Mouse (Mus musculus) MEL (cell line): ENCODE data around the gene Lmnb2. TPM values are rescaled to one million over a fixed set of nuclear protein-coding genes. Genes with fewer than 3 reads are reported as not detected.

Experiments used
- DNase-seq: peaks from one replicate; pipeline ENCODE4 v3.0.0; 2011; ENCODE audit warnings: low read depth, low spot score
- H3K27ac ChIP-seq: 2 replicates; pipeline ENCODE4 v1.5.1; 2012; ENCODE audit warnings: low read depth, mild to moderate bottlenecking, control low read depth, low read length, moderate library complexity; ENCODE audit not compliant: control insufficient read depth
- H3K27me3 ChIP-seq, 2 experiments: fragments of 150-350 bp in 1 of 2; sonication (generic) in 1 of 2; 2 replicates each; pipeline ENCODE4 v1.6.1; 2012; ENCODE audit warnings: low read length in 2 of 2, mild to moderate bottlenecking in 2 of 2, improper control_type of control experiment in 1 of 2, moderate library complexity in 1 of 2; ENCODE audit not compliant: insufficient read depth in 2 of 2, control insufficient read depth in 1 of 2
- H3K36me3 ChIP-seq, 2 experiments: 2 replicates each; pipeline ENCODE4 v1.6.1; 2012 to 2014; ENCODE audit warnings: low read length in 2 of 2, improper control_type of control experiment in 1 of 2, inconsistent platforms in 1 of 2, mild to moderate bottlenecking in 1 of 2; ENCODE audit not compliant: insufficient read depth in 2 of 2, control insufficient read depth in 1 of 2
- H3K4me1 ChIP-seq, 2 experiments: fragments of 150-350 bp in 1 of 2; sonication (generic) in 1 of 2; 2 replicates each; pipeline ENCODE4 v1.6.1; 2012; ENCODE audit warnings: low read length in 2 of 2, improper control_type of control experiment in 1 of 2, mild to moderate bottlenecking in 1 of 2; ENCODE audit not compliant: insufficient read depth in 2 of 2, control insufficient read depth in 1 of 2
- H3K4me3 ChIP-seq, 2 experiments: fragments of 150-350 bp in 1 of 2; sonication (generic) in 1 of 2; 2 replicates each; pipeline ENCODE4 v1.5.1; 2012; ENCODE audit warnings: low read depth in 2 of 2, low read length in 2 of 2, mild to moderate bottlenecking in 2 of 2, moderate library complexity in 2 of 2, control low read depth in 1 of 2, improper control_type of control experiment in 1 of 2; ENCODE audit not compliant: control insufficient read depth in 1 of 2, insufficient read depth in 1 of 2
- H3K79me2 ChIP-seq: 2 replicates; pipeline ENCODE4 v1.6.1; 2012; ENCODE audit warnings: mild to moderate bottlenecking, low read length, moderate library complexity; ENCODE audit not compliant: control insufficient read depth, poor library complexity, insufficient read depth
- H3K9ac ChIP-seq: 2 replicates; pipeline ENCODE4 v1.6.1; 2012; ENCODE audit warnings: low read depth, mild to moderate bottlenecking, control low read depth, low read length, moderate library complexity; ENCODE audit not compliant: control insufficient read depth, poor library complexity, severe bottlenecking
- H3K9me3 ChIP-seq: fragments of 150-350 bp; sonication (generic); replicated peaks from 2 replicates; pipeline ENCODE4 v1.6.1; 2012; ENCODE audit warnings: mild to moderate bottlenecking, low read length, improper control_type of control experiment, moderate library complexity; ENCODE audit not compliant: insufficient read depth
- BHLHE40 ChIP-seq: IDR thresholded peaks from 2 replicates; pipeline ENCODE4 v1.6.1; 2012; ENCODE audit warnings: low read depth, mild to moderate bottlenecking, inconsistent platforms, low read length, improper control_type of control experiment, borderline replicate concordance
- CHD2 ChIP-seq: IDR thresholded peaks from 2 replicates; pipeline ENCODE4 v1.6.1; 2011; ENCODE audit warnings: low read length, improper control_type of control experiment
- CTCF ChIP-seq, 3 experiments: IDR thresholded peaks in 2 of 3; conservative IDR thresholded peaks in 1 of 3; 2 replicates each; pipeline ENCODE4 v1.5.1; 2011 to 2012; ENCODE audit warnings: low read length in 3 of 3, low read depth in 2 of 3, mild to moderate bottlenecking in 2 of 3, improper control_type of control experiment in 1 of 3, inconsistent platforms in 1 of 3, mixed read lengths in 1 of 3, moderate library complexity in 1 of 3; ENCODE audit not compliant: control insufficient read depth in 1 of 3, insufficient read depth in 1 of 3, poor library complexity in 1 of 3, severe bottlenecking in 1 of 3
- E2F4 ChIP-seq: IDR thresholded peaks from 2 replicates; pipeline ENCODE4 v1.6.1; 2011; ENCODE audit warnings: low read depth, low read length, improper control_type of control experiment, borderline replicate concordance
- EP300 ChIP-seq, 2 experiments: IDR thresholded peaks; 2 replicates each; pipeline ENCODE4 v1.6.1; 2011; ENCODE audit warnings: improper control_type of control experiment in 2 of 2, low read length in 2 of 2, low read depth in 1 of 2, mild to moderate bottlenecking in 1 of 2
- GABPA ChIP-seq: IDR thresholded peaks from 2 replicates; pipeline ENCODE4 v1.6.1; 2012; ENCODE audit warnings: low read depth, mild to moderate bottlenecking, inconsistent platforms, low read length, improper control_type of control experiment, moderate library complexity
- GATA1 ChIP-seq: IDR thresholded peaks from 2 replicates; pipeline ENCODE4 v1.6.1; 2011; ENCODE audit warnings: low read depth, low read length, improper control_type of control experiment
- HCFC1 ChIP-seq: IDR thresholded peaks from 2 replicates; pipeline ENCODE4 v1.6.1; 2012; ENCODE audit warnings: low read depth, mild to moderate bottlenecking, inconsistent platforms, low read length, improper control_type of control experiment, moderate library complexity
- JUND ChIP-seq: IDR thresholded peaks from 2 replicates; pipeline ENCODE4 v1.6.1; 2011; ENCODE audit warnings: low read depth, mild to moderate bottlenecking, improper control_type of control experiment, low read length
- KAT2A ChIP-seq: conservative IDR thresholded peaks from 2 replicates; pipeline ENCODE4 v1.6.1; 2012; ENCODE audit warnings: low read depth, low read length, improper control_type of control experiment, inconsistent platforms
- MAX ChIP-seq: IDR thresholded peaks from 2 replicates; pipeline ENCODE4 v1.6.1; 2011; ENCODE audit warnings: low read length, improper control_type of control experiment
- MAZ ChIP-seq: IDR thresholded peaks from 2 replicates; pipeline ENCODE4 v1.6.1; 2012; ENCODE audit warnings: low read depth, mild to moderate bottlenecking, inconsistent platforms, low read length, improper control_type of control experiment
- MEF2A ChIP-seq: IDR thresholded peaks from 2 replicates; pipeline ENCODE4 v1.6.1; 2014; ENCODE audit warnings: low read depth, mild to moderate bottlenecking, inconsistent platforms, low read length, improper control_type of control experiment; ENCODE audit not compliant: poor library complexity, insufficient replicate concordance, severe bottlenecking; ENCODE audit errors: extremely low read depth
- MYB ChIP-seq: IDR thresholded peaks from 2 replicates; pipeline ENCODE4 v1.6.1; 2011; ENCODE audit warnings: mild to moderate bottlenecking, low read depth, low read length, improper control_type of control experiment
- MYC ChIP-seq: IDR thresholded peaks from 2 replicates; pipeline ENCODE4 v1.6.1; 2011; ENCODE audit warnings: low read depth, mild to moderate bottlenecking, low read length, improper control_type of control experiment, moderate library complexity
- NELFE ChIP-seq: IDR thresholded peaks from 2 replicates; pipeline ENCODE4 v1.6.1; 2011; ENCODE audit warnings: low read depth, low read length, improper control_type of control experiment
- NRF1 ChIP-seq: IDR thresholded peaks from 2 replicates; pipeline ENCODE4 v1.6.1; 2014; ENCODE audit warnings: low read depth, mild to moderate bottlenecking, inconsistent platforms, low read length, improper control_type of control experiment, moderate library complexity; ENCODE audit not compliant: poor library complexity, insufficient read depth, severe bottlenecking
- POLR2AphosphoS5 ChIP-seq: IDR thresholded peaks from 2 replicates; pipeline ENCODE4 v1.6.1; 2012; ENCODE audit warnings: low read depth, borderline replicate concordance, mild to moderate bottlenecking, inconsistent platforms, low read length, moderate library complexity, mixed read lengths
- RAD21 ChIP-seq: IDR thresholded peaks from 2 replicates; pipeline ENCODE4 v1.6.1; 2011; ENCODE audit warnings: mild to moderate bottlenecking, low read depth, low read length, improper control_type of control experiment
- RCOR1 ChIP-seq: IDR thresholded peaks from 2 replicates; pipeline ENCODE4 v1.6.1; 2012; ENCODE audit warnings: low read depth, mild to moderate bottlenecking, inconsistent platforms, low read length, improper control_type of control experiment
- SIN3A ChIP-seq: IDR thresholded peaks from 2 replicates; pipeline ENCODE4 v1.6.1; 2012; ENCODE audit warnings: low read length, improper control_type of control experiment, inconsistent platforms
- SMC3 ChIP-seq: IDR thresholded peaks from 2 replicates; pipeline ENCODE4 v1.6.1; 2011; ENCODE audit warnings: low read depth, low read length, improper control_type of control experiment
- TAL1 ChIP-seq: IDR thresholded peaks from 2 replicates; pipeline ENCODE4 v1.6.1; 2012; ENCODE audit warnings: mild to moderate bottlenecking, inconsistent platforms, low read length, moderate library complexity, mixed read lengths
- USF1 ChIP-seq: IDR thresholded peaks from 2 replicates; pipeline ENCODE4 v1.6.1; 2014; ENCODE audit warnings: low read depth, mild to moderate bottlenecking, inconsistent platforms, low read length, improper control_type of control experiment, moderate library complexity
- USF2 ChIP-seq, 2 experiments: IDR thresholded peaks; 2 replicates each; pipeline ENCODE4 v1.6.1; 2011 to 2012; ENCODE audit warnings: improper control_type of control experiment in 2 of 2, low read length in 2 of 2, borderline replicate concordance in 1 of 2, inconsistent platforms in 1 of 2, low read depth in 1 of 2, mild to moderate bottlenecking in 1 of 2; ENCODE audit not compliant: insufficient read depth in 1 of 2
- ZKSCAN1 ChIP-seq: IDR thresholded peaks from 2 replicates; pipeline ENCODE4 v1.6.1; 2012; ENCODE audit warnings: low read depth, mild to moderate bottlenecking, inconsistent platforms, low read length, improper control_type of control experiment, moderate library complexity
- ZMIZ1 ChIP-seq: IDR thresholded peaks from 2 replicates; pipeline ENCODE4 v1.6.1; 2012; ENCODE audit warnings: low read depth, mild to moderate bottlenecking, inconsistent platforms, low read length, improper control_type of control experiment, moderate library complexity
- polyA plus RNA-seq, 2 experiments: library from polyadenylated mRNA; stranded (reverse) in 1 of 2; unstranded in 1 of 2; fragments of >175 nt in 1 of 2; fragments of >200 nt in 1 of 2; gene quantifications; 2 replicates each; pipeline versions ENCODE4 v1.2.1 to v1.2.4; 2012; ENCODE audit warnings: low replicate concordance in 2 of 2, low read depth in 1 of 2; ENCODE audit not compliant: insufficient read length in 2 of 2, insufficient read depth in 1 of 2, missing spikeins in 1 of 2
- total RNA-seq: library from RNA; depleted of rRNA; stranded (reverse); fragments of 300-350 nt; gene quantifications from 2 replicates; pipeline ENCODE4 v1.2.3, GENCODE M21; 2012

Lmnb2 gene
- total and polyA plus RNA-seq, 3 experiments: 29.9 to 32.8 TPM; not detected in 1

DNA sequence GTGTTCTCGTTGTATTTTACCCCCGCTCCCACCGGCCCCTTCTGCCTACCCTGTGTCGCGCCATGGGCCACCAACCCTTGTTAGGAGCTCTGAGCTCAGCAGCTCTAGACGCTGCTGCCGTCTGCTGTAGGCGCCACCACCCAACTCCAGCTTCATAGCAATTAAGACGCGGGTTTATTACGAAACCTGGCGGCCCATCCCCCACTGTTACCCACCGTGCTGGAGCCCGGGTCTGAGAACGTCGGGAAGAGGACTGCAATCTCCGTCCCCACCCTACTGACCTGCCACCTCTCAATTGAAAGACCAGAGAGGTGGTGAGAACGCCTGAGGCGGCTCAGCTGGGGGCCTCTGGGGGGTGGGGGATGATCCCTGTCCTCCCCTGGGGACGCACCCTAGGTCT is 14.2 kb upstream of the Lmnb2 start (continued):
- TF ChIP-seq E2F4: no peak
- no peak for TF ChIP-seq NRF1
- no peak for TF ChIP-seq ZKSCAN1
- no peak for TF ChIP-seq MEF2A
- no peak; the same call in 1 of the 2 replicates for TF ChIP-seq KAT2A
- TF ChIP-seq MYC: no peak
- no peak; the same call in none of the 2 replicates for TF ChIP-seq ZMIZ1
- TF ChIP-seq GABPA: no peak
- TF ChIP-seq TAL1: no peak
- TF ChIP-seq POLR2AphosphoS5: no peak

- TF ChIP-seq USF1 (peak; percentile 67), POLR2AphosphoS5 (no peak), BHLHE40 (peak; percentile 72; the same call in 1 of the 2 replicates), MAX (peak; percentile 40; the same call in 1 of the 2 replicates), SMC3 (no peak), JUND (no peak), CTCF (IDR thresholded peaks at IDR 0.05 in 2 of 3, conservative IDR thresholded peaks at IDR 0.05 in 1 of 3; ENCODE audit: control insufficient read depth in 1 of 3, insufficient read depth in 1 of 3, low read depth in 2 of 3, low read length in 3 of 3, poor library complexity in 1 of 3, severe bottlenecking in 1 of 3) (no peak)
- H3K9ac ChIP-seq: peak overlapping the region; percentile 77
- peak overlapping the region; percentile 36 for H3K27ac ChIP-seq
- H3K4me3 ChIP-seq: peak overlapping the region; percentile 54 to 92
- no peaks in the 10 kb centered on the region for H3K9me3 ChIP-seq
- H3K36me3 ChIP-seq: peaks cover 0 to 11% of the 10 kb centered on the region in 2 experiments; a peak in 2 of 4 replicates
- H3K79me2 ChIP-seq: peaks cover 13% of the 10 kb centered on the region
- DNase-seq: peak; percentile 49
- H3K4me1 ChIP-seq: peaks cover 5 to 25% of the 10 kb centered on the region in 2 experiments
- no peaks in the 10 kb centered on the region for H3K27me3 ChIP-seq
Observed at GRCm38 (mm10) chr10:80931695-80932094, 13.7 kb upstream of the Lmnb2 start.

- peaks cover 13% of the 10 kb centered on the region for H3K79me2 ChIP-seq
- peak overlapping the region; percentile 60 to 92 for H3K4me3 ChIP-seq
- peaks cover 0 to 11% of the 10 kb centered on the region in 2 experiments; a peak in 2 of 4 replicates for H3K36me3 ChIP-seq
- TF ChIP-seq MAZ: no peak
- TF ChIP-seq EP300 (IDR thresholded peaks at IDR 0.05; ENCODE audit: low read depth in 1 of 2, low read length in 2 of 2): no peak
- TF ChIP-seq MEF2A: no peak
- TF ChIP-seq HCFC1: no peak
- TF ChIP-seq RAD21: no peak
- no peak for TF ChIP-seq SIN3A
- no peak for TF ChIP-seq CTCF (IDR thresholded peaks at IDR 0.05 in 2 of 3, conservative IDR thresholded peaks at IDR 0.05 in 1 of 3; ENCODE audit: control insufficient read depth in 1 of 3, insufficient read depth in 1 of 3, low read depth in 2 of 3, low read length in 3 of 3, poor library complexity in 1 of 3, severe bottlenecking in 1 of 3)
- TF ChIP-seq TAL1: no peak
- no peak for TF ChIP-seq RCOR1
- TF ChIP-seq CHD2: no peak
- TF ChIP-seq NELFE: no peak
- TF ChIP-seq MYB: no peak
- TF ChIP-seq USF1: no peak
- no peak for TF ChIP-seq USF2 (IDR thresholded peaks at IDR 0.05; ENCODE audit: borderline replicate concordance in 1 of 2, insufficient read depth in 1 of 2, low read depth in 1 of 2, low read length in 2 of 2)
- TF ChIP-seq GATA1: no peak
- DNase-seq: no peak
- H3K27ac ChIP-seq: no peak overlapping the region
- H3K4me1 ChIP-seq: peaks cover 5 to 23% of the 10 kb centered on the region in 2 experiments
- H3K27me3 ChIP-seq: no peaks in the 10 kb centered on the region
- H3K9ac ChIP-seq: peak overlapping the region; percentile 77
- no peaks in the 10 kb centered on the region for H3K9me3 ChIP-seq
Observed at GRCm38 (mm10) chr10:80931153-80931671, 13.2 kb upstream of the Lmnb2 start.
